Mouse (Mus musculus) gastrocnemius, postnatal 25 days (tissue): Measurements from ENCODE around the gene Mup15. TPM values are rescaled to one million over a fixed set of nuclear protein-coding genes. Genes with fewer than 3 reads are reported as not detected.
"Not testable (repeated sequence)": the region's sequence is repeated elsewhere in the genome, so short reads cannot be mapped to it uniquely, and the experiment has no call there.

Experiments used
- DNase-seq: peaks from one replicate; pipeline ENCODE4 v3.0.0; 2022
- long read RNA-seq, 2 experiments: library from polyadenylated mRNA; stranded (forward); transcript quantifications; one replicate each; pipeline ENCODE4 v2.0.0; 2021
- total RNA-seq, 2 experiments: library from RNA; stranded (reverse); gene quantifications; 1 replicate in 1 of 2; 2 replicates in 1 of 2; pipeline ENCODE4 v1.2.3; 2021

Mup15 gene
- 1 to 10 TPM in 1 of 2 experiments, not detected in 1; 3.5 TPM for total RNA-seq
- long read RNA-seq, experiment 1 = 0 reads
- long read RNA-seq, experiment 2 = 0 reads

- not testable (repeated sequence) for DNase-seq
These were observed at the start of gene Mup15 for GRCm38 (mm10) chr4:61439643-61440042. Gene Mup15 (minus strand): TSS chr4:61439743.

Other genes starting within 250 kb of the Mup15 start
- not detected for gene Mup13, start 211.5 kb downstream of the Mup15 start, total RNA-seq
- gene Mup14, start 135.7 kb downstream of the Mup15 start, total RNA-seq = 1 to 10 TPM in 1 of 2 experiments, not detected in 1; 4.1 TPM
- gene Mup16, start 79.8 kb upstream of the Mup15 start, total RNA-seq = 1 to 10 TPM in 1 of 2 experiments, not detected in 1; 9.0 TPM
- gene Mup17, start 156.1 kb upstream of the Mup15 start, total RNA-seq = 1 to 10 TPM in 1 of 2 experiments, not detected in 1; 2.0 TPM
- gene Mup18, start 234.4 kb upstream of the Mup15 start, total RNA-seq = 10 to 100 TPM in 1 of 2 experiments, not detected in 1; 11.0 TPM